Mouse (Mus musculus): ENCODE measurements around the gene Calml3.

DNA sequence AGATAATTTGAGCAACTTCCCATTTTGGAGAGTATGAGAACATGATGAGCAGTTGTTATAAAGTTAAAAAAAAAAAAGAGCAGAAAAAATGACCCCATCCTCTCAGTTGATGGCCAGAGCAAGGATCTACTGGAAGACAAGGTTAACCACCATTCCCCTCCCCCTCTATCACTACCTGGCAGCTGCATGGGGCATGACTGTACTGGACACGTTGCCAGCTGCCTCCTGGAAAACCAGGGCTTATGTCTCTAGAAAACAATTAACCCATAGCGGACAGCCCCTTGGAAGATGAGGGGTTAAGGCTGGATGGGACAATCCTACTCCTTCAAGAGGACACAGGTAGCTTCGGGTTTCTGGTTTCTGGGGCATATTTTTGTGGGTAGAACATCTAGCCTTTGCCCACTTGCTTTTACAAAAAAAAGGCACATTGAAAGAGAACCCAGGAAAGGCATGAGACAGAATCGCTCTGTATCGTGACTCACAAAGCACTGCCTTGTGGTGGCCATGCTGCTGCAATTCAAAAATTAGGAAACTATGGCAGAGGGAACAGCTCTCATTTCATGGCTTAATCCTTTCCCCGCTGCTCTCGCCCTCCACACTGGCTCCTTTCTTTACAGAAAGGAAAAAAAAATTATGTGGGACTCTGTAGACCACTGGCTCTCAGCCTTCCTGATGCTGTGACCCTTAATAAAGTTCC lies 3.2 kb upstream of the Calml3 start:
- no peak for TF ChIP-seq CTCF (IDR thresholded peaks at IDR 0.05; ENCODE audit: low read depth, low read length)
- TF ChIP-seq TAL1 (conservative IDR thresholded peaks at IDR 0.05; ENCODE audit: low read depth, low read length) = no peak

All from G1E (cell line).